15 mouse cellular contexts compared by ENCODE assay signal in the genomic region with DNA sequence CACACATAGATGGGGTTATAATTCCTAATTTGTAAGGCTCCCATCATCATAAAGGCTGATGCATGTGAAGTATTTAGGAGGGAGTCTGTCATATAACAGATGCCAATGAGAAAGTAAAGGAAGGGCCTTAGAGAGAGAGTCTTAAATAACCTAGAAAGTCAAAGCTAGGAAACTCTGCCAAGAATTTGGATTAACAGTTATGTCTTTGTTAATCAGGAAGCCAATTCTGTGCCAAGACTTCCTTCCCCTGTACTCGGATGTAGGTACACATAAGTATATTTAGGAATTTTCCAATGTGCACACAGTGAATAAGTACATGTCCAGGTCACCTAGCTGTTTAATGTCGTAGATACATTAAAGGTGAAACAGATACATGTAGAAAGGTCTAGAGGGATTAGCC. TPM values are rescaled to one million over a fixed set of nuclear protein-coding genes. Genes with fewer than 3 reads are reported as not detected.
DNase-seq lines count a peak whose midpoint lies in the region; ATAC-seq and TF ChIP-seq lines count a peak whose summit lies in the region.
"Had no signal": no experiment of that assay in that cellular context is flagged by ENCODE, and none has a peak within 500 bp of the region (broad histone marks: within the 10 kb centered on the region; RNA-seq: fewer than 3 reads in every experiment).

No protein-coding gene starts in this region.

- peak overlapping the region; percentile 43; the same call in 1 of the 2 replicates for H3K27ac ChIP-seq in heart, embryonic 13.5 days (replicated peaks)
- H3K27ac ChIP-seq in heart, embryonic 11.5 days (ENCODE audit: low read depth, low read length) = no peak overlapping the region
- peak overlapping the region; percentile 32; the same call in 1 of the 2 replicates for H3K27ac ChIP-seq in layer of hippocampus, adult 2 months
- H3K27ac ChIP-seq in midbrain, embryonic 15.5 days = 0 out of 2 replicates have a peak overlapping the region, but pooled peaks have one; percentile 15
- H3K27ac ChIP-seq in midbrain, embryonic 14.5 days (replicated peaks; ENCODE audit: low read depth, low read length) = no peak overlapping the region
- H3K27ac ChIP-seq in neural tube, embryonic 15.5 days (replicated peaks) = 0 out of 2 replicates have a peak overlapping the region, but pooled peaks have one; percentile 37
- H3K27ac ChIP-seq: neural tube, embryonic 12.5 days; stomach, postnatal 0 days had no signal

- no peak for TF ChIP-seq CTCF in layer of hippocampus, adult 2 months (conservative IDR thresholded peaks at IDR 0.05)

- H3K4me2 ChIP-seq in heart, embryonic 13.5 days = no peak overlapping the region
- H3K4me2 ChIP-seq in heart, embryonic 11.5 days = no peak overlapping the region
- H3K4me2 ChIP-seq in midbrain, embryonic 15.5 days = no peak overlapping the region
- no peak overlapping the region for H3K4me2 ChIP-seq in midbrain, embryonic 14.5 days (ENCODE audit: low read length)
- H3K4me2 ChIP-seq in neural tube, embryonic 15.5 days = no peak overlapping the region

- H3K36me3 ChIP-seq in heart, embryonic 13.5 days = peaks cover under 1% of the 10 kb centered on the region; the same call in 1 of the 2 replicates
- H3K36me3 ChIP-seq in heart, embryonic 11.5 days (ENCODE audit: control insufficient read depth, insufficient read depth, low read length) = no peaks in the 10 kb centered on the region
- no peaks in the 10 kb centered on the region for H3K36me3 ChIP-seq in midbrain, embryonic 15.5 days (replicated peaks)
- peaks cover 11% of the 10 kb centered on the region for H3K36me3 ChIP-seq in midbrain, embryonic 14.5 days (ENCODE audit: control insufficient read depth, insufficient read depth, low read length)
- H3K36me3 ChIP-seq in neural tube, embryonic 15.5 days = 0 out of 2 replicates have a peak, but pooled peaks cover 3% of the 10 kb centered on the region

- H3K4me3 ChIP-seq in heart, embryonic 13.5 days = no peak overlapping the region
- no peak overlapping the region for H3K4me3 ChIP-seq in heart, embryonic 11.5 days (ENCODE audit: low read depth, low read length)
- H3K4me3 ChIP-seq in layer of hippocampus, adult 2 months = no peak overlapping the region
- no peak overlapping the region for H3K4me3 ChIP-seq in midbrain, embryonic 15.5 days
- no peak overlapping the region for H3K4me3 ChIP-seq in midbrain, embryonic 14.5 days (replicated peaks; ENCODE audit: low read depth, low read length)
- no peak overlapping the region for H3K4me3 ChIP-seq in neural tube, embryonic 15.5 days (replicated peaks)
- H3K4me3 ChIP-seq: neural tube, embryonic 12.5 days had no signal

- ATAC-seq in heart, embryonic 13.5 days (ENCODE audit: extremely low read depth, insufficient number of reproducible peaks, low FRiP score, low TSS enrichment) = no peak
- ATAC-seq in heart, embryonic 11.5 days (replicated peaks; ENCODE audit: insufficient number of reproducible peaks, low FRiP score, low TSS enrichment) = no peak
- ATAC-seq in midbrain, embryonic 15.5 days (replicated peaks) = no peak
- ATAC-seq in midbrain, embryonic 14.5 days (ENCODE audit: low FRiP score, low TSS enrichment) = no peak
- ATAC-seq in neural tube, embryonic 15.5 days (ENCODE audit: low FRiP score) = no peak
- ATAC-seq: activated CD4-positive, CD25-positive, alpha-beta regulatory T cell, adult 4 months; intestine, postnatal 0 days; Patski had no signal

- H3K9me3 ChIP-seq in heart, embryonic 13.5 days = no peaks in the 10 kb centered on the region
- H3K9me3 ChIP-seq in heart, embryonic 11.5 days (replicated peaks; ENCODE audit: control insufficient read depth, low read length) = no peaks in the 10 kb centered on the region
- no peaks in the 10 kb centered on the region for H3K9me3 ChIP-seq in midbrain, embryonic 15.5 days
- H3K9me3 ChIP-seq in midbrain, embryonic 14.5 days (ENCODE audit: control insufficient read depth, low read length) = no peaks in the 10 kb centered on the region
- no peaks in the 10 kb centered on the region for H3K9me3 ChIP-seq in neural tube, embryonic 15.5 days (replicated peaks)
- H3K9me3 ChIP-seq: neural tube, embryonic 12.5 days had no signal

- peaks cover 66% of the 10 kb centered on the region for H3K4me1 ChIP-seq in heart, embryonic 13.5 days
- peaks cover 17% of the 10 kb centered on the region for H3K4me1 ChIP-seq in heart, embryonic 11.5 days (ENCODE audit: control insufficient read depth, insufficient read depth, low read length)
- peaks cover 42% of the 10 kb centered on the region for H3K4me1 ChIP-seq in midbrain, embryonic 15.5 days
- H3K4me1 ChIP-seq in midbrain, embryonic 14.5 days (ENCODE audit: control insufficient read depth, insufficient read depth, low read length) = peaks cover 33% of the 10 kb centered on the region
- peaks cover 58% of the 10 kb centered on the region for H3K4me1 ChIP-seq in neural tube, embryonic 15.5 days

- WGBS in heart, embryonic 13.5 days = 63% methylated on average over 2 of the region's 2 CpGs
- 71% methylated on average over 2 of the region's 2 CpGs for WGBS in heart, embryonic 11.5 days (ENCODE audit: insufficient replicate concordance)
- WGBS in midbrain, embryonic 15.5 days = 74% methylated on average over 2 of the region's 2 CpGs
- WGBS in midbrain, embryonic 14.5 days = 82% methylated on average over 2 of the region's 2 CpGs
- 71% methylated on average over 2 of the region's 2 CpGs for WGBS in neural tube, embryonic 15.5 days

- no peaks in the 10 kb centered on the region; the same call in 1 of the 2 replicates for H3K27me3 ChIP-seq in heart, embryonic 13.5 days (replicated peaks)
- H3K27me3 ChIP-seq in heart, embryonic 11.5 days (ENCODE audit: control insufficient read depth, insufficient read depth, low read length) = peaks cover 3% of the 10 kb centered on the region; the same call in 1 of the 2 replicates
- no peaks in the 10 kb centered on the region for H3K27me3 ChIP-seq in midbrain, embryonic 15.5 days (replicated peaks)
- no peaks in the 10 kb centered on the region for H3K27me3 ChIP-seq in midbrain, embryonic 14.5 days (ENCODE audit: control insufficient read depth, insufficient read depth, low read length)
- H3K27me3 ChIP-seq in neural tube, embryonic 15.5 days (replicated peaks) = no peaks in the 10 kb centered on the region
- H3K27me3 ChIP-seq: neural tube, embryonic 12.5 days; Patski had no signal

- no peak overlapping the region for H3K9ac ChIP-seq in heart, embryonic 13.5 days
- no peak overlapping the region for H3K9ac ChIP-seq in heart, embryonic 11.5 days (ENCODE audit: low read depth, low read length)
- no peak overlapping the region for H3K9ac ChIP-seq in midbrain, embryonic 15.5 days
- no peak overlapping the region for H3K9ac ChIP-seq in midbrain, embryonic 14.5 days (replicated peaks; ENCODE audit: low read length)
- no peak overlapping the region for H3K9ac ChIP-seq in neural tube, embryonic 15.5 days (replicated peaks)
- H3K9ac ChIP-seq: hindbrain, embryonic 14.5 days; neural tube, embryonic 12.5 days had no signal

- DNase-seq in layer of hippocampus, adult 2 months (ENCODE audit: low spot score in 2 of 2) = no peak
- DNase-seq in layer of hippocampus, postnatal 14 days (ENCODE audit: low spot score in 2 of 2) = no peak
- DNase-seq in midbrain, embryonic 14.5 days = no peak
- DNase-seq: cerebellum, adult 2 months; lung, adult 2 months had no signal

RNA-seq across cellular contexts. Expression of a gene that starts 3.5 kb away (rescaled TPM):
- 9.3 and 9.5 TPM in 2 replicates for polyA plus RNA-seq in heart, embryonic 13.5 days (2015; fragmentation: Nextera tagmentation; extraction: Ambion mirVana)
- 2.8 and 3.9 TPM in 2 replicates for polyA plus RNA-seq in heart, embryonic 11.5 days (2014; fragmentation: Nextera tagmentation; extraction: Ambion mirVana)
- total RNA-seq in layer of hippocampus, adult 2 months (2021) = 1 to 10 TPM; 1.6 to 1.9 TPM
- total RNA-seq in layer of hippocampus, postnatal 14 days (2021) = 1 to 10 TPM in 1 of 2 experiments, under 1 TPM in 1; 0.69 to 1.4 TPM
- polyA plus RNA-seq in midbrain, embryonic 15.5 days (2015; fragmentation: Nextera tagmentation; extraction: Ambion mirVana) = 3.8 and 5.2 TPM in 2 replicates
- 3.1 and 7.2 TPM in 2 replicates for polyA plus RNA-seq in midbrain, embryonic 14.5 days (2014; fragmentation: Nextera tagmentation; extraction: Ambion mirVana)
- polyA plus RNA-seq in neural tube, embryonic 15.5 days (2015; fragmentation: Nextera tagmentation; extraction: Ambion mirVana) = 5.2 and 10.5 TPM in 2 replicates

RNA-seq across cellular contexts. Expression of a gene that starts 4.0 kb away (rescaled TPM):
- polyA plus RNA-seq in heart, embryonic 13.5 days (2015; fragmentation: Nextera tagmentation; extraction: Ambion mirVana) = 10.4 and 13.3 TPM in 2 replicates
- polyA plus RNA-seq in heart, embryonic 11.5 days (2014; fragmentation: Nextera tagmentation; extraction: Ambion mirVana) = 10.2 and 13.6 TPM in 2 replicates
- total RNA-seq in layer of hippocampus, adult 2 months (2021) = 10 to 100 TPM; 12.4 to 12.6 TPM
- 10 to 100 TPM; 18.8 to 19.3 TPM for total RNA-seq in layer of hippocampus, postnatal 14 days (2021)
- 30.9 and 31.1 TPM in 2 replicates for polyA plus RNA-seq in midbrain, embryonic 15.5 days (2015; fragmentation: Nextera tagmentation; extraction: Ambion mirVana)
- 31.2 and 38.1 TPM in 2 replicates for polyA plus RNA-seq in midbrain, embryonic 14.5 days (2014; fragmentation: Nextera tagmentation; extraction: Ambion mirVana)
- 23.0 and 25.6 TPM in 2 replicates for polyA plus RNA-seq in neural tube, embryonic 15.5 days (2015; fragmentation: Nextera tagmentation; extraction: Ambion mirVana)
- polyA plus RNA-seq: activated CD4-positive, CD25-positive, alpha-beta regulatory T cell, adult 4 months had no signal

Comparison
In these comparisons a context has a peak if more than half of its experiments do, and no peak if none do; other contexts are left out.
1. H3K27ac ChIP-seq: peak in heart, embryonic 13.5 days (single experiment), layer of hippocampus, adult 2 months (single experiment), midbrain, embryonic 15.5 days (single experiment) and neural tube, embryonic 15.5 days (single experiment); none in heart, embryonic 11.5 days (single experiment) and midbrain, embryonic 14.5 days (single experiment).